Mouse (Mus musculus) forebrain, embryonic 15.5 days (tissue): ENCODE data around the gene Gpt2. TPM values are rescaled to one million over a fixed set of nuclear protein-coding genes. Genes with fewer than 3 reads are reported as not detected.
A peak's percentile ranks its signal among the peaks of the same experiment; 100 is the strongest.

Source experiments
- ATAC-seq: fragments of 200-750 bp; cut with Nextera tagmentation; replicated peaks from 2 replicates; pipeline ENCODE4 v1.8.0; 2017; ENCODE audit warnings: mild to moderate bottlenecking, moderate TSS enrichment, moderate library complexity
- H3K27ac ChIP-seq: fragments of 300-500 bp; sonication (generic); replicated peaks from 2 replicates; pipeline ENCODE4 v1.5.1; 2015; ENCODE audit warnings: mild to moderate bottlenecking, inconsistent platforms
- H3K27me3 ChIP-seq: fragments of 300-500 bp; sonication (generic); 2 replicates; pipeline ENCODE4 v1.6.1; 2015; ENCODE audit warnings: inconsistent platforms
- H3K36me3 ChIP-seq: fragments of 300-500 bp; sonication (generic); 2 replicates; pipeline ENCODE4 v1.6.1; 2015; ENCODE audit warnings: mild to moderate bottlenecking, inconsistent platforms
- H3K4me1 ChIP-seq: fragments of 300-500 bp; sonication (generic); 2 replicates; pipeline ENCODE4 v1.6.1; 2015; ENCODE audit warnings: inconsistent platforms
- H3K4me2 ChIP-seq: fragments of 300-500 bp; sonication (generic); replicated peaks from 2 replicates; pipeline ENCODE4 v1.6.1; 2015; ENCODE audit warnings: mild to moderate bottlenecking, inconsistent platforms
- H3K4me3 ChIP-seq: fragments of 300-500 bp; sonication (generic); 2 replicates; pipeline ENCODE4 v1.5.1; 2015; ENCODE audit warnings: mild to moderate bottlenecking, inconsistent platforms
- H3K9ac ChIP-seq: fragments of 300-500 bp; sonication (generic); replicated peaks from 2 replicates; pipeline ENCODE4 v1.6.1; 2015; ENCODE audit warnings: mild to moderate bottlenecking, inconsistent platforms
- H3K9me3 ChIP-seq: fragments of 300-500 bp; sonication (generic); 2 replicates; pipeline ENCODE4 v1.6.1; 2016; ENCODE audit warnings: inconsistent platforms
- WGBS: fragments of 180-500 bp; shearing (Covaris S2); methylation state at CpG from one replicate; pipeline ENCODE4 v1.1.7; 2015; ENCODE audit warnings: mixed read lengths; 5-methylcytosine and 5-hydroxymethylcytosine counted together
- polyA plus RNA-seq: library from polyadenylated mRNA; unstranded; fragments of >200 nt; fragmentation: Nextera tagmentation; extraction: Ambion mirVana; gene quantifications from 2 replicates; pipeline ENCODE4 v1.2.1, GENCODE M21; 2015

Gene Gpt2
- polyA plus RNA-seq, 1 experiment from 2014 or later: 40.9 TPM

DNA sequence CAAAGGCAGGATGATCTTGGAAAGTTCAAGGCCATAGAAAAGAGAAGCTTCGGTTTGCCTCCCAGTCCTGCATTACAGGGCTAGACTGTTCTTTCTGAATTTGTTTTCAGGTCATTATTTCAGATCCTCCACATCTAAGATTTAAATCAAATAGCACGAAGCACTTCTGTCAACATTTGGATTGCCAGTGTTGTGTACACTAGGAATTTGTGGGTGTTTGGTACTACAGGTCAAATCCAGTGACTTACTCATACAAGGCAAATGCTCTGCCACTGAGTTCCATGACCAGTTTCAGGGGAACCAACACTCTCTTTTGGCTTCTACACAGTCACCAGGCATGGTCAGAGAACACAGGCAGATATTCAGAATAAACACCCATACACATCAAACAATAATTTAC is 41.1 kb downstream of the Gpt2 start:
- no peak overlapping the region for H3K4me2 ChIP-seq
- H3K27me3 ChIP-seq: no peaks in the 10 kb centered on the region
- no peaks in the 10 kb centered on the region for H3K4me1 ChIP-seq
- no peak overlapping the region for H3K4me3 ChIP-seq
- no peak for ATAC-seq
- peaks cover 41% of the 10 kb centered on the region for H3K36me3 ChIP-seq
- no peaks in the 10 kb centered on the region for H3K9me3 ChIP-seq
- no peak overlapping the region for H3K27ac ChIP-seq
- no peak overlapping the region for H3K9ac ChIP-seq
- 98% methylated on average over 2 of the region's 2 CpGs for WGBS

DNA sequence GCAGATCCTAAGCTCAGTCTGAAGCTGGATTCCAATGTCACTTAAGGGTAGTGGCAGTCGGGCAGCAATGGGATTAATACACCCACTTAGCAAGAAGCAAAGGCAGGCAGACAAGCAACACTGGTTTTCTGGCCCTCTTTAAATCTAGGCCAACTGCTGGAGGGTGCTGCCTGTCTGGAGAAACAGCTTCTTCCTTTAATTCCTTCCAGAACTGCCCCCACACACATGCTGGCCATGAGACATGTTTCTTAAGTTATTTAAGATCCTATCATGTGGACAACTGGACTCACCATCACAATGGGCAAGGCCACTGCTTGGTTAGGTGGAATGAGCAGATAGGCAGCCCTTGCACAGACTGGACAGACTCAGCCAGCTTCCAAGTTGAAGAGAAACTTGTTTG is 41.8 kb downstream of the Gpt2 start:
- 85% methylated on average over 1 of the region's 1 CpGs for WGBS
- no peak overlapping the region for H3K4me3 ChIP-seq
- H3K27me3 ChIP-seq: no peaks in the 10 kb centered on the region
- H3K9ac ChIP-seq: no peak overlapping the region
- no peak overlapping the region for H3K4me2 ChIP-seq
- no peak overlapping the region for H3K27ac ChIP-seq
- ATAC-seq: no peak
- H3K4me1 ChIP-seq: no peaks in the 10 kb centered on the region
- peaks cover 48% of the 10 kb centered on the region for H3K36me3 ChIP-seq
- no peaks in the 10 kb centered on the region for H3K9me3 ChIP-seq

DNA sequence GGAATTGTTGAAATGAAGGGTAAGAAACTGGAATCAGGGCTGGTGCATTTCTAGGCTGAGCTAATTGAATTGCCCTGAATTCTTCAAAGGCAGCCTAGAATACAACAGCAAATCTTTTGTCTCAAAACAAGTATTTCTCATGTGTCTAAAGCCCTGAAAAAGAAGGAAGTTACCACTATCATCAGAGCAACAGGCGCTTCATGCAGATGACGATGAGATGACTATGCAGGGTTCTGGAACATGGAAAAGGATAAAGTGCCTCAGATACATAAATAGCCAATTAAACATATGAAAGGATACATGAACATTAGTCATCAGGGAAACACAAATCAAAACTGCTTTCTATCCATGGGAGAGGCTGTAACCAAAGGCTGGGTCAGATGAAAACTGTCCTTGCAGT is 44.0 kb downstream of the Gpt2 start:
- H3K4me1 ChIP-seq: no peaks in the 10 kb centered on the region
- H3K9ac ChIP-seq: no peak overlapping the region
- no peaks in the 10 kb centered on the region for H3K27me3 ChIP-seq
- no peak overlapping the region for H3K27ac ChIP-seq
- H3K4me2 ChIP-seq: no peak overlapping the region
- ATAC-seq: no peak
- 97% methylated on average over 2 of the region's 2 CpGs for WGBS
- no peak overlapping the region for H3K4me3 ChIP-seq
- H3K36me3 ChIP-seq: peaks cover 56% of the 10 kb centered on the region
- no peaks in the 10 kb centered on the region for H3K9me3 ChIP-seq

DNA sequence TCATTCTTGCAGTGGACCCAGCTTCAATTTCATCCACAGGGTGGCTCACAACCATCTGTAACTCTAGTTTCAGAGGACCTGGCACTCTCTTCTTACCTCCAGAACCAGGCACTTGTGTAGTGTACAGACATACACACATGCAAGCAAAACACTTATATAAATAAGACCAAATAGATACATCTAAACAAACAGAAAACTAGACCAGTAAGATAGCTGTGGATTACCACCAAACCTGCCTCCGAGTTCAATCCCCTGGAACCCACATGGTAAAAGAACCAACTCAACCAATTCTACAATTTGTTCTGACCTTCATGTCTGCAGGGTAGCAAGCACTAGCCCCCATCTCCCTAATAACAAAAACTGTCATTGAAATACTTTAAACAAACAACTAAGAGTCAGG is 59.6 kb downstream of the Gpt2 start:
- no peak for ATAC-seq
- H3K4me2 ChIP-seq: no peak overlapping the region
- H3K36me3 ChIP-seq: peaks cover 42% of the 10 kb centered on the region
- H3K9ac ChIP-seq: no peak overlapping the region
- H3K4me3 ChIP-seq: no peak overlapping the region
- H3K4me1 ChIP-seq: peaks cover 33% of the 10 kb centered on the region
- WGBS: 94% methylated on average over 1 of the region's 1 CpGs
- no peaks in the 10 kb centered on the region for H3K9me3 ChIP-seq
- no peak overlapping the region for H3K27ac ChIP-seq
- no peaks in the 10 kb centered on the region for H3K27me3 ChIP-seq

DNA sequence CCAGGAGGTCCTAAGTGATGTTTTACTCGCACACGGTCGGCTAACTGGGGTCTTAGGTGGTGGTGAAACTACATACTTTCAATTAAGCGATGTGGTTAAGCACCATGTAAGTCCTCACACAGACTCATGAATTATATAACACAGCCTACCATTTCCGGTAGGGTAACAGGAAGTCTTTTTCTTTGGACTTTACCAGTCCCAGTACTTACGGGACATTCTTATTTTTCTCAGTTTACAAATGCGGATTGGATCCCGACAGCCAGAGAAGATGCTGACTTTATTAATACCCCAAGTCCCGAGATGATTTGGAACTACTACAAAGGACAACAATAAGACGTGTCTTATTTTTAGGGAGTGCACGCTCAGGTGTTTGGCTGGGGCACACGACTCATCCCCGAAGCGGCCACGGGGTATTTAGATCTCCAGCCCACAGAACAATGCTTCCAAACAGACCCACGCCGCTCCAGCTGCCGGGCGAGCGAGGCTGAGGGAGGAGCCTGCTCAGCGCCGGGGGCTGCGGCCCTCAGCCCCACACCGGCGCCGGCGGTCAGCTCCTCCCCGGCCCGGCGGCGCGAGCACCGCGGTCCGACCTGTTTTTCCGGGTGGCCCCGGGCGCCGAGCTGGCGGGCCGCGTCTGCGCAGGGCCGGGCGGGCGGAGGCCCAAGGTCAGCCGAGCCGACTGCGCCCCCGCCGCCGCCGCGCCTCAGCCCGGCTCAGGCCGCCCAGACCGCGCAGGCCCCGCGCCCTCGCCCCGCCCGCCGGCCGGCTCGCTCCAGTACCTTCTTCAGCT is 62.2 kb downstream of the Gpt2 start:
- peak overlapping the region; percentile 76 for H3K4me2 ChIP-seq
- ATAC-seq: peak; percentile 93
- WGBS: under 1% methylated on average over 45 of the region's 66 CpGs

DNA sequence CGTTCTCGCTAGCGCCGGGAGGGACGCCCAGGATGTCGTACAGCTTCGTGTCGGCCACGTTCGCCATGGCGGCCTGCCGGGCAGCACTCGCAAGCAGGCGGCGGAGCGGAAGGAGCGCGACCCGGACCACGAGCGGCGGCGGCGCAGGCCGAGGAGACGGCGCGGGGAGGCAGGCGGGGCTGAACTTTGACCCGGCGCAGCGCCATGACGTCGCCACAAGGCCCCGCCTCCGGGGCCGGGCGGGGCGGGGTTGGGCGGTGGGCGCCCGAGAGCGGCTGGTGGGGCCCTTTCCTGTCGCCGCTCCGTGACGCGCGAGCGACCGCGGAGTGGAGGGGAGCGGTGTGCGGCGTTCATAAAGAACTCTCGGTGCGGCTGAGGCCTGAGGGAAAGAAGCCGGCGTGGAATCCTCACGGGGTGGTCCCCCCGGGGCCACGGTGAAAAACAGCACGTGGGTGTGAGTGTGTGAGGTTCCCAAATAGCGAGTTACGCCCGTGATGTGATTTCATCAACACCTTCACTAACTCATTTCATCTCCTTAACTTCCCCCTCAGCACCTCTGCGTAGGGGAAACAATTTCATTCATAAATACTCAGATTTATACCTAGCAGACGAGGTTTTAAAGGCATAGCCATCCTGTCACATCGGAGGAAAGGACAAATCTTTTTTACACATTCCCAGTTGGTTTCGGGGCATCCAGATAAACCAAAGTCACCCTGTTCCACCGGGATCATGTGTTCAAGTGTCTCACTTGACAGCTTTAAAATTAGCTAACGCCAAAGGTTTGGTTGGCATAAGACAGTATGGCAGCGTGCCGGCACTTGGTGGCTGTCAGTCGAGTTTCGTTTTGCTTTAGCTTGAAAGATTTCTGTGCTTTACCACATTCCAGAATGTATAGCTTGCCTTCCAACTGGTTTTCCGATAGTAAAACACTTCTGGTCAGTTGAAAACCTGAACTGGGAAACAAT is 63.1 kb downstream of the Gpt2 start, which contains the start of gene Dnaja2:
Dnaja2 (minus strand) TSS at position 164 of the 965 bp plus-strand sequence.
- H3K4me3 ChIP-seq: peak within 1 kb of the TSS; percentile 70
- peak; percentile 97 for ATAC-seq
- WGBS: under 1% methylated on average over 77 of the region's 77 CpGs

More for the DNA sequence above, 62.2 kb downstream of the Gpt2 start:
- Histone ChIP-seq H3K9ac (peak overlapping the region; percentile 72), H3K27me3 (no peaks in the 10 kb centered on the region), H3K27ac (peak overlapping the region; percentile 85), H3K4me3 (peak overlapping the region; percentile 70), H3K36me3 (peaks cover 17% of the 10 kb centered on the region), H3K4me1 (peaks cover 33% of the 10 kb centered on the region), H3K9me3 (no peaks in the 10 kb centered on the region)

DNA sequence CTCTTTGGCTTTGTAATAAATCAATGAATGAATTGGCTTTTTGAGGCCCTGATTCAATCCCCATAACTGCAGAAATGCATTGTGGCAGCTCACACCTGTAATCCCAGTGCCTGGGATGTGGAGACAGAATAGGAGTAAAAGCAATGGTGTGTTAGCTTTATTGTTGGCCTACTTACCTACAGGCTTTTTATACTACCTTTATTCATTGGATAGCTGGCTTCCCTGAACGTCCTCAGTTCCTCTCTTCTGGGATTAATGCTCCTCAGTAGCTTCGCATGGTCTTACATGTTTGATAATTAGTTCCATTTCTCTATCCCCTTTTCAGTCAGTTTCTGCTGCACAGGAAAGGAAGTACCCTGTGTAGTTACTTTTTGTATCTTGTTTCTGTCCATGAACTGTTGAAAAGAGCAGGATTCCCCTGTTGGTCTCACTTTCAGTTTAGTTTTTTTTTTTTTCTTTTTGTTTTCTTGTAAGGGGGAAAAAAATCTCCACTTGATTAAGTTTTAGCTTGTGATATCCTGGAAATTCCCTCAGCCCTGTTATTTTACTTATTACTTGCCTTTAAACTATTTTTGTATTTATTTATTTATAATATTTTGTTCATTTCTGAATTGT is 64.7 kb downstream of the Gpt2 start:
- peaks cover 29% of the 10 kb centered on the region for H3K4me1 ChIP-seq
- no peaks in the 10 kb centered on the region for H3K27me3 ChIP-seq
- ATAC-seq: no peak
- peaks cover 3% of the 10 kb centered on the region for H3K36me3 ChIP-seq
- no peak overlapping the region for H3K9ac ChIP-seq
- H3K27ac ChIP-seq: no peak overlapping the region
- H3K4me3 ChIP-seq: no peak overlapping the region
- H3K9me3 ChIP-seq: no peaks in the 10 kb centered on the region
- 60% methylated on average over 2 of the region's 2 CpGs for WGBS
- no peak overlapping the region for H3K4me2 ChIP-seq

More for the DNA sequence above, 63.1 kb downstream of the Gpt2 start, which contains the start of gene Dnaja2:
- Histone ChIP-seq H3K36me3 (peaks cover 14% of the 10 kb centered on the region), H3K27me3 (no peaks in the 10 kb centered on the region), H3K4me1 (peaks cover 33% of the 10 kb centered on the region), H3K27ac (peak within 1 kb of the TSS; percentile 85), H3K4me2 (peak within 1 kb of the TSS; percentile 76), H3K9ac (peak within 1 kb of the TSS; percentile 72), H3K9me3 (no peaks in the 10 kb centered on the region)

DNA sequence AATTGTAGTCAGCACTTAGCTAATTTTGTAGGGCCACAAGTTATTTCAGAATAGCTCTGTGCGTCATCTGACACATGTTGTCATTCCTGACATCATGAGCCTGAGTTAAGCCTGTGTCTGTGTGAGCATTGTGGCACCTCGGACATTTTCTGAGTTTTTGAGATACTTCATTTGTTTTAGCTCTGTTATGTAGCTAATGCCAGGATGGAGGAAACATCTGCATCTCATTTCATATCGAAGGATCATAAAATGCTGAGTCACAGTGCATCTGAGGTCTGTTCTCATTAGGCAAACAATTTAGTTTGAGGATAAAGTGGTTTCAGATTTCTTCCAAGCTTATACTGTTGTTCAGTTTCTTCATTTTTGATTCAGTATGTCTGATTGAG is 65.2 kb downstream of the Gpt2 start:
- Histone ChIP-seq H3K27ac (no peak overlapping the region), H3K4me1 (peaks cover 24% of the 10 kb centered on the region), H3K36me3 (no peaks in the 10 kb centered on the region; the same call in 1 of the 2 replicates), H3K9ac (no peak overlapping the region), H3K4me3 (no peak overlapping the region), H3K4me2 (no peak overlapping the region), H3K9me3 (no peaks in the 10 kb centered on the region), H3K27me3 (no peaks in the 10 kb centered on the region)
- ATAC-seq: no peak
- 77% methylated on average over 3 of the region's 3 CpGs for WGBS

DNA sequence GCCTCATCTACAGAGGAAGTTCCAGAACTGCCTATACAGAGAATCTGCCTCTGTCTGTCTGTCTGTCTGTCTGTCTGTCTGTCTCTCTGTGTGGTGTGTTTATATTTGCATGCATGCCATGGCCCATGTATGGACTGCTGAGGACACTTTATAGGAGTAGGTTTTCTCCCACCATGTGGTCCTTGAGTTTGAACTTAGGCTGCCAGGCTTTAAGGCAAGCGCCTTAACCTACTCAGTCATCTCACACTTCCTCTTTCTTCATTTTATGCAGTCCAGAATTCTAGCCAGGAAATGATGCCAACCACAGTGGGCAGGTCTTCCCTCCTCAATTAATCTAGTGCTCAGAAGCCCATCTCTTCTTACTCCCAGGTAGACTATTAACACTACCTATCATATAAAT is 66.8 kb downstream of the Gpt2 start:
- no peak for ATAC-seq
- 95% methylated on average over 1 of the region's 1 CpGs for WGBS
- Histone ChIP-seq H3K9me3 (no peaks in the 10 kb centered on the region), H3K27ac (no peak overlapping the region), H3K36me3 (no peaks in the 10 kb centered on the region), H3K27me3 (no peaks in the 10 kb centered on the region), H3K4me2 (no peak overlapping the region), H3K9ac (no peak overlapping the region), H3K4me1 (peaks cover 10% of the 10 kb centered on the region), H3K4me3 (no peak overlapping the region)

DNA sequence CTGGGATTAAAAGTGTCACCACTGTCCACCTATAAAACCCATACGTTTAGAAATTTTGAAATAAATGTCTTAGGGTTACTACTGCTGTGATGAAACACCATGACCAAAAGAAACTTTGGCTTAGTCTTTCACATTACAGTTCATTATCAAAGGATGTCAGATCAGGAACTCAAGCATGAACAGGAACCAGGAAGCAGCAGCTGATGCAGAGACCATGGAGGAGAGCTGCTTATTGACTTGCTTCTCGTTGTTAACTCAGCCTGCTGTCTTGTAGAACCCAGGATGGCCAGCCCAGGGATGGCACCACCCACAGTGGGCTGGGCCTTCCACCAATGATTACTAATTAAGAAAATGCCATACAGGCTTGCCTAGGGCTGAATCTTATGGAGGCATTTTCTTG is 67.6 kb downstream of the Gpt2 start:
- WGBS: 72% methylated on average over 2 of the region's 2 CpGs
- no peak for ATAC-seq
- Histone ChIP-seq H3K4me3 (no peak overlapping the region), H3K9me3 (no peaks in the 10 kb centered on the region), H3K4me2 (no peak overlapping the region), H3K9ac (no peak overlapping the region), H3K27me3 (no peaks in the 10 kb centered on the region), H3K4me1 (peaks cover 8% of the 10 kb centered on the region), H3K36me3 (no peaks in the 10 kb centered on the region), H3K27ac (no peak overlapping the region)

DNA sequence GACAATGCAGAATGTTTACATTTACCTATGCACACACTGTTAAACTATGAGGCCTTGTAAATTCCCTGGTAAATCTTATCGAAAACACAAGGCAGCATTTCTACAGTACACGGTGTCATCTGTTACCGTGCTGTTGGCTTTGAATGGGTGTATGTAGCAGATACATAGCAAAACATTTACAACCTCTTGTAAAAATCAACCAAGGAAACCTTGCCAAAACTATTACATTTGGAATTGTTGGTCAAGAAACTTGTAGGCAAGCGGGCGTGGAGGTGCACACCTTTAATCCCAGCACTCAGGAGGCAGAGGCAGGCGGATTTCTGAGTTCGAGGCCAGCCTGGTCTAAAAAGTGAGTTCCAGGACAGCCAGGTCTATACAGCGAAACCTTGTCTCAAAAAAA is 71.0 kb downstream of the Gpt2 start:
- no peak overlapping the region for H3K9ac ChIP-seq
- no peaks in the 10 kb centered on the region for H3K36me3 ChIP-seq
- ATAC-seq: no peak

DNA sequence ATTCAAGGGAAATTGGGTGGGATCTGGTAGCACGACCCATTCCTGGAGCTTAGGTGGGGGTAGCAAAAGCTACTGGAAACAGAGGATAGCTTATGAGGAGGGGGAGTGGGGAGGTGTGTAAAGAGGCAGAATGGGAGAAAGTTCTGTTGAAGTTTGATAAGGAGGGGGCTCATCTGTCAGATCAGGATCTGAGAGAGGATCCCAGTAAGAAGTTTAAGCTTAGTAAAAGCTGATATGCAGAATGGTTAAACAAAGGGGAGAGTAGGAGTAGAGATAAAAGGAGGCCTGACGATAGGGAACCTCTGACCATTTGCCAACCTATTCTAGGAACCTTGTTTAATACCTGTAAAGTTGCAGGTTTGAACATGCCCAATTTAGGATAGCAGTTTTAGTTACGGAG is 72.8 kb downstream of the Gpt2 start:
- WGBS: 85% methylated on average over 3 of the region's 3 CpGs
- ATAC-seq: no peak
- H3K27me3 ChIP-seq: no peaks in the 10 kb centered on the region
- no peak overlapping the region for H3K4me2 ChIP-seq
- no peaks in the 10 kb centered on the region for H3K9me3 ChIP-seq
- H3K9ac ChIP-seq: no peak overlapping the region
- no peak overlapping the region for H3K27ac ChIP-seq
- no peak overlapping the region for H3K4me3 ChIP-seq
- H3K36me3 ChIP-seq: no peaks in the 10 kb centered on the region
- H3K4me1 ChIP-seq: no peaks in the 10 kb centered on the region

More for the DNA sequence above, 71.0 kb downstream of the Gpt2 start:
- no peak overlapping the region for H3K27ac ChIP-seq
- H3K4me3 ChIP-seq: no peak overlapping the region
- H3K4me1 ChIP-seq: no peaks in the 10 kb centered on the region
- H3K9me3 ChIP-seq: no peaks in the 10 kb centered on the region
- WGBS: 94% methylated on average over 8 of the region's 8 CpGs
- H3K4me2 ChIP-seq: no peak overlapping the region
- no peaks in the 10 kb centered on the region for H3K27me3 ChIP-seq
